Mouse (Mus musculus): ENCODE results near the gene Tenm1. TPM values are rescaled to one million over a fixed set of nuclear protein-coding genes. Genes with fewer than 3 reads are reported as not detected.

Gene Tenm1
- not detected in 2 replicates for polyA plus RNA-seq (2012)

GRCm38 (mm10) chrX:43428855-43429263, at the start of gene Tenm1:
Gene Tenm1, minus strand, starts transcription at chrX:43429126.

GRCm38 (mm10) chrX:42502291-42503043, 926.5 kb downstream of the Tenm1 start, which contains the start of gene Sh2d1a:
Gene Sh2d1a, plus strand, starts transcription at chrX:42502453.

GRCm38 (mm10) chrX:42489446-42489845, 939.5 kb downstream of the Tenm1 start, which contains the start of gene Tex13c2:
Gene Tex13c2, plus strand, starts transcription at chrX:42489691.

Other genes starting within 250 kb of the Tenm1 start
- not detected in 2 replicates for gene Tex13c1, start 162.0 kb upstream of the Tenm1 start, polyA plus RNA-seq (2012)

All from megakaryocyte-erythroid progenitor cell, adult 5 weeks (primary cell).